Mouse (Mus musculus) 3T3-L1 (cell line): ENCODE data around the gene Hes3.
A peak's percentile ranks its signal among the peaks of the same experiment; 100 is the strongest.

Experiments used
- DNase-seq: peaks from one replicate; pipeline ENCODE4 v3.0.0-alpha.2; 2015; ENCODE audit warnings: low read depth, low spot score

Gene Hes3

DNA sequence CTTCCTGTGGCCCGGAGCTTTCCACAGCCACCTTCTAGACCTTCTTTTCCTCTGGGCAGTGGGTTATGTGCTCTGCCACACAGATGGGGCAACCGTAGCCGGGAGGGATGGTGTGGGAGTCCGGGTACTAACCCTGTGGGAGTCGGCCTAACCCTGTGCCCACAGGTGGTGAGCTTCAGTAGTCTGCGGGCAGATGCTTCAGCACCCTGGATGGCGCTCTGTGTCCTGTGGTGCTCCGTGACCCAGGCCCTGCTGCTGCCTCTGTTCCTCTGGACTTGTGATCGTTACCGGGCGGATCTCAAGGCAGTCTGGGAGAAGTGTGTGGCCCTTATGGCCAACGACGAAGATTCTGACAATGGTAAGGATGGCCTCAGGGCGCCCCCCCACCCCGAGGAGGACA is 9.9 kb downstream of the Hes3 start:
- no peak for DNase-seq

DNA sequence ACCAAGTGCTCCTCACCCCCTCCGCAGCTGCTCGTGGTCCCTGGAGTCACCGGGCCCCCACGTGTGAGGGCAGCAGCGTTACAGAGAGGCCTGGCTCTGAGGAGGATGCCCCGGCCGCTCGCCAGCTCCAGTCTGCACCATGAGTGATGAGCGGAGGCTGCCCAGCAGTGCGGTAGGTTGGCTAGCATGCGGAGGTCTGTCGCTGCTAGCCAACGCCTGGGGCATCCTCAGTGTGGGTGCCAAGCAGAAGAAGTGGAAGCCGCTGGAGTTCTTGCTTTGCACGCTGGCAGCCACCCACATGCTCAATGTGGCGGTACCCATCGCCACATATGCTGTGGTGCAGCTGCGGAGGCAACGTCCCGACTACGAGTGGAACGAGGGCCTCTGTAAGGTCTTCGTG is 12.5 kb downstream of the Hes3 start:
- no peak for DNase-seq

DNA sequence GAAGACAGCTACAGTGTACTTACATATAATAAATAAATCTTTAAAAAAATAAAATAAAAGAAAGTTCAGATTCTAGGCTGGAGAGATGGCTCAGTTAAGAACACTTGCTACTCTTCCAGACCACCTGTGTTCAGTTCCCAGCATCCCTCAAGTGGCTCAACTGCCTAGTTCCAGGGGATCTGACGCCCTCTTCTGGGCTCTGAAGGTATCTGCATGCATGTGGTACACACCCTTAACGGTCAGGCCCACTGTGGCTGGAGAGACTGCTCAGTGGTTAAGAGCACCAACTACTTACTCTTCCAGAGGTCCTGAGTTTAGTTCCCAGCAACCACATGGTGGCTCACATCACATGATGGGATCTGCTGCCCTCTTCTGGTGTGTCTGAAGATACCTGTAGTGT is 13.5 kb downstream of the Hes3 start:
- DNase-seq: no peak

DNA sequence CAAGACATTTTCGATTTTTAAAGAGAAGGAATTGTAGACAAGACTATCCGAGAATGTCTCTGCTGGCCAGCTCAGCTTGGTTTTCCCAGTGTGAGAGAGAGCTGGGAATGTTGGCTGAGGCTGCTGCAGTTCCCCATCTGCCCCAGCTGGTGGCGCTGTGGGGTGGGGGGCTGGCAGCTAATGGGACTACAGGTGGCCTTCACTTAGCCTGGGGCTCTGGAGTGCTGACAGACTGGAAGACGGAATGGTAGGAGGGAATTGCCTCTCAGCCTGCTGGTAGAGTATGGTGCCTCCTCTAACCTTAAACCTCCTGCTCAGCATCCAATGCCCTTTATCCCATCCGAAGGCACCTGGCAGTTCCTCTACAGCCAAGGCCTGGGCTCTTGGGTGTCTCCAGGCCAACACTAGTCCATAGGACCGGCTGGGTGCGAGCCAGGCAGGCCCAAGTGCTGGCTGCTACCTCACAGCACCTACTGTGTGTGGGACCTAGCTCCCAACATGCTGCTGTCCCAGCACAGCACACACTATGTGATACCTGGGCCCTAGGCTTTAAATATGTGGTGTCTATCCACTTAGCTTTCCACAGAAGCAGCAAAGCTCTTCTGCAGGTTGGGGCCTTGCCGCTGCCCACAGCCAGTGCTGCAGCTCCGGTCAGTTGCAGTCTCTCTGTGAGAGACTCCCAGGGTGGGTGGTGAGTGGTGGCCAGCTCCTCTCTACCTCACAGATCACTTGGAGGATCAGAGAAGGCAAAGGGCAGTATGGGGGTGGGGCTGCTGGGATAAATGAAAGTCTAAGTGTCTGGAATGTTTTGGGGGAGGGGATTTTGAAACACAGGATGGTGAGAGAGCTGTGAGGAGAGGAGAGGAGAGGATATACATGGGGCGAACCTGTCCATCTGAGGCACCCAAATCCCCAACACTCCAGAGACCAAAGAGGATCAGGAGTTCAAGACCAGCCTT is 14.8 kb downstream of the Hes3 start:
- DNase-seq: peak; percentile 38

DNA sequence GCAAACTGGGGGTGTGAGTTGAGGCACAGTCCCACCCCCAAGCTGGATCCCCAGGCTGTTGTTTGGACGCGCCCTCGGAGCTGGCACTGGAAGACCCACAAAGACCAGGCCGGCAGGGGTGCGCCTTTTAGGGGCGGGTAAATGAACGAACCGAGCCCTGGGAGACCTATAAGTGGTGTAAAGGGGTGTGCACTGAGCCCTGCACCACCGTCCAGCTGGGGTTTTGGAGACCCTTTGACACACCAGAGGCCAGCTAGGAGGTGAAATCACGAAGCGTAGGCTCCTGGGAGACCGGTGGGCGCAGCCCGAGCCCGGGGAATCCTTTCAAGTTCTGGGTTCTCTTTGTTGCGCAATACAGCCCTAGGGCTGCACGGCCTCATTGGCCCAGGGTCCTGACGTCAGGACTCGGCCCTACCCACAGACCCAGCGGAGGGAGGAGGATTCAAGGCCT is 16.8 kb downstream of the Hes3 start:
- DNase-seq: peak; percentile 71

DNA sequence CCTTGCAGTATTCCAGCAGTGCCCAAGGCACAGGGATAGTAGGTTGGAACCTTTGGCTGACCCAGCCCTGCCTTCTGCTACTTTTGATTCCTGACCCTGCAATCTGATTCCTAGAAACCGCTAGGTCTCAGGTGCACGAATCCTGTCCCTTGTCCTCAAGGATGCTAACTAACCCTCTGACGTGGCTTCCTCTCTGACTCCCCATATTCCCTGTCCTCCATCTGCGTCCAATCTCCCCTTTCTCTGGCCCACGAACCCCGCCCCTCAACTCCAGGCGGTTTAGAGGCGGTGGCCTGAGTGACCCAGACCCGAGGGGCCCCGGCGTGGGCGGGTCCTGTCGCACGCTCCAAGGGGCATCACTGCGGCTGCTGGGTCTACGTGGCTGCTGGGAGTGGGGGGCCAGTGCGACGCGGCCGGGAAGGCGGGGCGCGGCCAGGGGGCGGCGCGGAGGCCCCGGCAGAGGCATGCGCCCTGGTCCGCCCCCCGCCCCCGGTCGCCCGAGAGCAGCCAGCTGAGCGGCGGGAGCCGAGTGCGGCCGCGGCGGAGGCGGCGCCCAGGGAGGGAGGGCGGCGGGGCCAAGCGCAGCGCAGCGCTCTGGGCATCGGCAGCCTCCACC is 17.7 kb downstream of the Hes3 start, which contains the start of gene Gpr153:
Gene Gpr153, plus strand, starts transcription at position 612 of the 616 bp plus-strand sequence.
- DNase-seq: peak; percentile 81

DNA sequence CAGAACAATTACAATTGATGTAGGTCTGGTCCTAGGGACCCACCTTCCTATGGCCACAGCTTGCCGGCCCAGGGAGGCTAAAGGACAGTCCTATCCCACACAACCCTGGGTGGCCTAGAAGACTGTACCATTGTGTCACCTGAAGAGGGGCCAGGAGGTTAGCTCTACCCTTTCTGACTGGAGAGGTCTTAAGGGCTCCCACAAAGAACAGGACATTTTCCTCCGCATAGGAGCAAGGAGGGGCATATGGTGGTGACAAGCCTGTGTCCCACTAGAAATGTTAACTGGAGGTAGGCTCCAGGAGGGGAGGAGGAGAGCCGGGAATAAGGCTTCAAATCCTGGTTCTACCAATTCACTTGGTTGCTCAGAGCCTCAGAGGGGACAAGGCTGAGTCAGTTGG is 18.3 kb downstream of the Hes3 start:
- DNase-seq: no peak

DNA sequence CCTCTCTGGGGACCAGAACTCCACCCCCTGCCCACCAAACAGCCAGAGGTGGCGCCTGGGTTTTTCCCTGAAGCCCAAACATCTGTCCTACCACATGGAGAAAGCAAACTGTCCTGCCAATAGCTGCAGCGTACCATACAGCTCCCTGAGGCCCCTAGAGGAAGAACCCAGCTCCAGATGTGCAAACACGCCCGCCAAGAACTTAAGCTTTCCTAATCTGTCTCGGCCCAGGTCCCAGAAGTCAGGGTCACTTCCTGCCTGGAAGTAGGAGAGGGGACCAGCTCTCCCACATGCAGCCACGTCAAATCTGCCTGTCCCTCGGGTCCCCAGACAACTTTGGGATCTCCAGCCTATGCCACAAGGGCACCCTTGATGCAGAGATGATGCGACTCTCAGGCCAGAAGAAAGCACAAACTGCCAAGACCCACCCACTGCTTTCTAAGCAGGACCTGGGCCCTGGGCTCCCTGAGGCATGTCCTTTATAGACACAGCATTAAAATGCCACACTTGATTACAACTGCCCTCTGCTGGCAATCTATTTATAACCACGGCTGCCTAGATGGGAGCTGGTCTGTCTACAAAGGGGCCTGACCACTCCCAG is 18.9 kb downstream of the Hes3 start:
- DNase-seq: peak; percentile 94

DNA sequence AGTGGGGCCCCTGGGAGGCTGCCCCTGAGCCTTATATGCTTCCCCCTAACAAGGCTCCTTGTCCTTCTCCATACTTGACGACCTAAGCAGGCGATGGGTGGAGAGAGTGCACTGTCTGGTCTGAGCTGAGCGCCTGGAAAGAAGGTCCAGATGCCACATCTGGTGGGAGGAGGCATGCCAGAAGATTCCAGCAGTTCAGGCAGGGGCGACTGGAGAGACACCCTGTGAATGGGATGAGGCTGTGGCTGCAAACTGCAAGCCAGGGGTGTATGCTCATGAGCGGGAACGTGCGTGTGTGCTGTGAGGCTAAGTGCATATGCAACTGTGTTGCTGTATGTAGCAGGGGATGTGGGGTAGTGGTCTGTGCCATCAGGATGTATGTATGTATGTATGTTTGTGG is 19.5 kb downstream of the Hes3 start:
- peak; percentile 67 for DNase-seq

DNA sequence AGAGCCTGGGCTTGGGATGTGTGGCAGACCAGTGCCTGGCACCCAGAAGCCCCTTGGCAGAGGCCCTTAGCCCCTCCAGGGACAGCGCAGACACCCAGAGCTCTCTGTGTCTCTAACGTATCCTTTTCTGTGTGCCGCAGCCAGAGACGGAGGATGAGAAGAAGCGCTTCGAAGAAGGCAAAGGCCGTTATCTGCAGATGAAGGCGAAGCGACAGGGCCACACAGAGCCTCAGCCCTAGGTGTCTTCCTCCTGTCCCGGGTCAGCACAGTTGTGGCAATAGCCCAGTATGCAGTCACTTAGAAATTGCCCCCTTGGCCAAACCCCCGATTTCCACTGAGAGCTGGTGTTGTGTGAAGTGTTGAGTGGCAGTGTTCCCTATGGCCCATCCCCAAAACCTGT is 20.1 kb downstream of the Hes3 start:
- DNase-seq: no peak

DNA sequence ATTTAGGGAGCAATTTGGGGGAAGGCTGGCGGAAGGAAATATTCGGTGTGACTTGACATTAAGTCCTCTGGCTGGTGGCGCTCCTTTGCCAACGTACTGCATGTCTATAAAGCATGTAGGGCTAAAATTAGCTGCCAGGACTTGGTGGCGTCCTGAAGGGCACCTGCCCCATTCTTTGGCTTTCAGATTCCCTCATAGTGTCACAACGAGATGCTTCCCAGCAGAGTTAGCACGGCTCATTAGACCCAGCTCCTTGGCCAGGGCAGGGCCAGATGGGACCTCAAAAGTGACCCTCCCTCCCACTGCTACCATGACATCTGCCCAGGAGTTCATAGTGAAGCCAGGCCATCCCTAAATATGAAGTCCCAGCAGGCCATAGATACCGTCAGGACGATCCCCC is 20.9 kb downstream of the Hes3 start:
- DNase-seq: no peak

DNA sequence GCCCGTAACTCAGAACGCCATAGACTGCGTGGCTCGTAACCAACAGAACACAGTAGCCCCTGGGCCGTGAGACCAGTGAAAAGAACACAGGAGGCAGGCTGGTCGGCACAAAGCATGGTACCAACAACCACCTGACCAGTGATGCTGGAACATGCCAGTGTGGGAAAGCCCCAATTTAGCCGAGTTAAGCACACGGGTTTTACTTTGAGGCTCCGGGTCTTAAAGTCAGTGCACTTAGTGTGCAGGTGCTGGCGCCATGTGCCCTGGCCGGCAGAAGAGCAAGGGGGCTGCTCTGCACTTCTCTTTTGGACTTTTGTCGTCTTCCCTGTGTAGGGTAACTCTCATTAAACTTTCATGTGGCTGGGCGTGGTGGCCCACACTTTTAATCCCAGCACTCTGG is 21.5 kb downstream of the Hes3 start:
- no peak for DNase-seq

DNA sequence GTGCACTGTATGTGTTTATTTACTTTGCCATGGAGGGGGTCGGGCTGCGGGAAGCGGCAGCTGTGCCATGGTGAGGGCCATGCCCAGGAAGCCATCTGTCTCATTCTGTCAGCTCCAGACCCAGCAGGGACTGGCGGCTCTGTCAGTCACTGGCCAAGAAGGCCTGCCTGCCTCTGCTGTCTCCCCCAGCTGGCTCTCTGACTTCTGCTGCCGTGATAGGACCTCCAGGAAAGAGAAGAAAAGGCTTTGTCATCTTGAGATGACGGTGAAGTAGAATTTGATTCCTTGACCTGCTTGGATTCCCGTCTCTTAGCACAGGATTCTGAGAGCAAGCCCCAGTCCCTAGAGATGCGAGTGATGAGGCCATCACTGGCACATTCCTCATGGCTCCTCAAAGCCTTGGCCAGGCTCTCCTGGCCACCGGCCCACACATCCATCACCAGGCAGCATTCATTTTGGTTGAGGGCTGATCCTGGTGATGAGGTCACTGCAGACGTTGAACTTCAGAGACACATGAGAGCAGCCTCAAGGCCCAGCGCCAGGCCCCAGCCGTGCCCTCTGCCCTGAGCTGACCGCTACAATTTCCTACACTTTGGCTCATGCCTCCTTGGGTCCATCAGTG is 23.6 kb downstream of the Hes3 start:
- DNase-seq: peak; percentile 95

DNA sequence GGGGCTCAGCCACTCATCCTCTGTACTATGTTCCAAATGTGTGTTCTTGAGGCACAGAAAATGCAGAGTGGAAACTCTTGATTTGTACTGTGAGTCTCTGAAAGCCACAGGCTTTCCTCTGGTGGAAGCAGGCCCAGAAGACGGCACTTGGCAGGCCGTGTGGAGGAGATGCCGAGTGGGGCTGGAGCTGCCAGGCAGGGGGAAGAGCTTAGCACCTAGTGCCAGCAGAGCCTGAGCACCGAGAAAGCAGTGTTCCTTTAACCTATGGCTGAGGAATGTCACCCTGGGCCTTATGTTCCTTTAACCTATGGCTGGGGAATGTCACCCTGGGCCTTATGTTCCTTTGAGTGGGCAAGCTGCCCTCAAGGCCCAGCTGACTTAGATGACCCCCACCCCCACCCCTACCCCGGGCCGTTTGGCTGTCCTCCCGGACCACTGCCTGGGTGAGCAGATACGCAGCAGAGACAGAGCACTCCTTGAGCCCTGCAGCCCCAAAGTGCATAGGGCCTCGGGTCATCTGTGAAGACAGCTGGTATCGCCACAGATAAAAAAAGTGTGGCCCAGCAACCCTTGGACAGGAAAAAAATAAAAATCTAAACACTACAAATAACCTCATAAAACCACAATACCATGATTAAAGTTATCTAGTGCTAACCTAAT is 25.1 kb downstream of the Hes3 start:
- DNase-seq: no peak

DNA sequence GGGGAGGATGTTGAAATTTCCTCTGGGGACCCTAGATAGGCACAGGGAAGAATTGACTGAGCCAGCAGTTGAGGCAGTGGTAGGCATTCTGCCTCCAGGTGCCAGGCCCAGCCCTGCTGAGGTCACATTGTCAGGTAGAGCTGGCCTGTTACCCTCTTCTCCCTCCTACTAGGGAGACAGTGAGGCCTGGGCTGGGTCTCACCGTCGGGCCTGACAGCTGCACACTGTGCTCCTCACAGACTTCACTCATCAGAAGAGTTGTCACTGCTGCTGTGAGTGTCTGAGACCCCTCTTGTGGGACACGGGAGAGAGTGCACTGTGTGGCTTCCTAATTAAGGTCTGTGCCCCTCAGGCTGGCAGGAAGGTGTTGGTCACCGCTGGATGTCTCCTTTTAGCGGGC is 25.7 kb downstream of the Hes3 start:
- DNase-seq: no peak

DNA sequence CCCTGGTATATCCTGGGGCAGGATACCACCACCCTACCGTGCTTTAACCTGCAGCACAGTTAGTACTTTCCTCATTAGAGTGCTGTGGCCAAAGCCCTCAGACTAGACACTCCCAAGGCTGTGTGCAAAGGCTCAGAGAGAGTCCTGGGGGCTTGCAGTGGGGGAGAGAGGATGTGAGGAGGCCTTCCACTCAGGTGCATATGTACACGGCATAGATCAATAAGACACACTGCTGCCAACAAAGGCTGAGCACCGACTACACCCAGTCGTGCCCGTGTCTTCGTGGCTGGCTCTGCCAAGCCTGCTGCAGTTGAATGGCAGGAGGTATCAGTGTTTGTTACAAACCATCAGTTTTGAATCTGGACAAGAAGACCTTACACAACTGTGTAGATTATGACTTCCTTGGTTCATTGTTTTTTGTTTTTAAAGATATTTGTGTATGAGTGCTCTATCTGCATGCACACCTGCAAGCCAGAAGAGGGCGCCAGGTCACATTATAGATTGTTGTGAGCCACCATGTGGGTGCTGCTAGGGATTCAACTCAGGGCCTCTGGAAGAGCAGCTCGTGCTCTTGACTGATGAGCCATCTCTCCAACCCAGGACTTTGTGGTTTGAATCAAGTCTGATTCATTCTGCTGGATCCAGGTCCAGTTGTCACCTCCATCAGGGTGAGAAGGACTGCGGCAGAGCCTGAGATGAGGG is 26.4 kb downstream of the Hes3 start:
- peak; percentile 85 for DNase-seq

DNA sequence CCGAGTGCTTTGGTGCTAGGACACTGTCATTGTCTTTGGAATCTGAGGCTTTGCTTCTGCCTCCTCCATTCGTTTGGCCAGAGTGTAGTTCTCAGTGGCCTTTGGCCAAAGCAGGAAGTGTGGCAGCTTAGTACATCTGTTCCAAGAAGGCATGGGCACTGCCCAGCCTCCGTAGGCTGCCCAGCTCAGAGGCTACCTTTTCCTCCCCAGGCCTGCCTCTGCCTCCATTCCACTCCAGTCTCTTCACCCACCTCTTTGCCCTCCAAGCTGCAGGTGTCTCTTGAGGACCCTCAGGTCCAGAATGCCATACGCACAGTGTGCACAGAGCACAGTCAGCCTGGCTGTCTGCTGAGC is 27.3 kb downstream of the Hes3 start:
- DNase-seq: no peak

DNA sequence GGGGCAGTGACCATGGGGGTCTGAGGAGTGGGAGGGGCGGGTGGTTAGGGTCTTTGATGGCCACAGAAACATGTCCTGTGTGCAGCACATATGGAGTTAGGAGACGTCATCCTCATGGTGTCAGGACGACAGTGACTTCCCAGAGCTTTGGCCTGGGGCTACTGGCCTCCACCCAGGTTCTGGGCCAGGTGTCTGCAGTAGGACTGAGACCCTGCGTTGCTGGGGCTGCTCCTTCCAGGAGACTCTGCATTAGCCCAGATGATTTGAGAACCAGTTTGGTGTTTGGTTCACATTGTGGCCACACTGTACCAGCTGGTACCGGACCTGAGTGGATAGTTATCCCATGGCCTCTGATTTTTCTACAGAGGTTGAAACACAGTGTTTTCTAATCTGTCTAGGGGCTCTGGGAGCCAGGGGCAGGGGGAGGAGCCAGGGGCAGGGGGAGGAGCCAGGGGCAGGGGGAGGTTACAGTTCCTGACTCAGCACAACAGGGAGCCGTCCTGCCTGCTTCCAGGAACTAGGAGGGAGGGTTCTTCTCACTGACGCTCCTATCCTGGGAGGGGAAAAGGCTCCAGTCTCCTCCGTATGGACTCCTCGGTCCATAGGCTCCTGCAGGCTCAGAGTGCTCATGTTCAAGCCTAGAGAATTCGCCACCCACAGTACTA is 27.8 kb downstream of the Hes3 start:
- DNase-seq: peak; percentile 36

DNA sequence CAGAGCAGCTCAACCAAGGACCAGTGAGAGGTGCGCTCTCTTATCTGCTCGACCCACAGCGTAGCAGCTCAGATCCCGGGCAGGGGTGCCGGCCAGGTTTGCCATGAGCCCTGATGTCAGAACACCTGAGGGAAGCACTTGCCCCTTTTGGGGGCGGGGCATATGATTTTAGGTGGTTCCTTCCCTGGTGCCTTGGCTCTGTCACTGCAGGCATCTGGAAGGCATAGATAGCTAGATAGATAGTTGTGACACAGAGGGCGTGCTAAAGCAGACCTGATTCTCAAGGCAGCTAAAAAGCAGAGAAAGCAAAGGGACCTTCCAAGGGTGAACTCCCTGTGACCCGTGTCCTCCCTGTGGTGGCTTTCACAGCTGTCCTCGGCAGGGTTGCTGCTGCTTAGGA is 28.4 kb downstream of the Hes3 start:
- DNase-seq: no peak

DNA sequence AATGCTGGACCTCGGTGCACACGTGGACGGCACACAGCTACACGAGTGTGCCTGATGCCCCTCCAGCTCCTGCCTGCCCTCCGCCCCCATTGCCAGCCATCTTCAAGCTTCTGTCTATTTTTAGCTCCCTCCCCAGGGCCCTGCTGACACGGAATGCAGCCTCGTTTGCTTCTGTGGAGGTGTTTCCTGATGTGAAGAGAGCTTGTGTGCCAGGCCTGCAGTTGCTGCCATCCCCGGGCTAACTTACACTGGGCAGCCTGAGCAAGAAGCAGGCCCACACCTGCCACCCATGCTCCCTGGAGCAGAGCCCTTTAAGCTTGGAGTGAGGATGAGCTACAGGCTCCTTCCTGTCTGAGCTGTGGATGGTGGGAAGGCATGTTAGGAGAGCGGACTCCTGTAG is 29.3 kb downstream of the Hes3 start:
- no peak for DNase-seq

DNA sequence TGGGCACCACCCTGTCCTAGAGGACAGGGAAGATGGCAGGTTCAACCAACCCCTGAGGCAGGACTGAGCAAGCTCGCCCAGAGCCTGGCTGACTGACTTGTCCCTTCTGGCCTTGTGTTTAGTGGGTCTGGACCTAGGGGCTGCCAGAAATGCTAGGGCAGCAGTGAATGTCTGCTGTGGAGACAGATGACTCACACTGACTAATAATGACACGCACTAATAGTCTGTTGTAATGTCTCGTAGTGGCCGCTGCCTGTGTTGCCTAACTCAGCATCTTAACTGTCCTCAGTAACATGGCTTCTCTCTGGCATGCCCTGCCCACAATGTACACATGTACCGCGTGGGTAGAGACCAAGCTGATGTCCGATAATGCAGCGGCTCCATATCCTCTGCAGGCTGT is 31.0 kb downstream of the Hes3 start:
- peak; percentile 88 for DNase-seq
